Mouse (Mus musculus): Measurements from ENCODE around the gene Thnsl2. TPM values are rescaled to one million over a fixed set of nuclear protein-coding genes. Genes with fewer than 3 reads are reported as not detected.

Gene Thnsl2
- total RNA-seq (2021): 1 to 10 TPM; 3.1 to 5.5 TPM
- long read RNA-seq, partial matches to known transcripts: 0 of 4 reads
- long read RNA-seq, other reads (novel, unspliced or antisense): 1 of 4 reads

DNA sequence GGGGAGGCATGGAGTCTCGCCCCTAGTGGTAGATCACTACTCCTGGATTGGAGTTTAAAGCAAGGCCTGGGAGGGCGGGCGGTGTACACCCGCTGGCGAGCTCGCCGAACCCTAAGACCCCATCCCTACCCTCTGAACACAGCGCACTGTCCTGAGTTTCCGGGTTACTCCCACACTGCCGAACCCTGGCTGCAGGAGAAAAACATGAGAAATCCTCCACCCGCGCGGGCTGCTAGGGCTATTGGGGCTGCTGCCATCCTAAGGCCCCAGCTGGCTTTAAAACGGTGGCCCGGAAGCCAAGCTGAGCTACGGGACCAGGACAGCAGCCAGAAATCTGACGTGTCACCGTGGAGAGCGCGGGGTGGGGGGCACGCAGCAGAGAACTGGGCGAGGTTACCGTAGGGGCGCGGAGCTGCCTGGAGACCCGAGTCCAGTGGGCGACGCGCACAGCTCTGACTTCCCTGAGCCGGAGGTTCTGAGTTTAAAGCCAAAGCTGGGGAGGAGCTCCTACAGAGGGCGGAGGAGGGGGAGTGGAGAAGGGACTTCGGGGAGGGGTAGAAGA is at the start of gene Thnsl2:
Thnsl2 (minus strand) TSS at position 546 of the 562 bp plus-strand sequence.
- DNase-seq (ENCODE audit: low spot score in 2 of 2): peak; percentile 77 to 79

DNA sequence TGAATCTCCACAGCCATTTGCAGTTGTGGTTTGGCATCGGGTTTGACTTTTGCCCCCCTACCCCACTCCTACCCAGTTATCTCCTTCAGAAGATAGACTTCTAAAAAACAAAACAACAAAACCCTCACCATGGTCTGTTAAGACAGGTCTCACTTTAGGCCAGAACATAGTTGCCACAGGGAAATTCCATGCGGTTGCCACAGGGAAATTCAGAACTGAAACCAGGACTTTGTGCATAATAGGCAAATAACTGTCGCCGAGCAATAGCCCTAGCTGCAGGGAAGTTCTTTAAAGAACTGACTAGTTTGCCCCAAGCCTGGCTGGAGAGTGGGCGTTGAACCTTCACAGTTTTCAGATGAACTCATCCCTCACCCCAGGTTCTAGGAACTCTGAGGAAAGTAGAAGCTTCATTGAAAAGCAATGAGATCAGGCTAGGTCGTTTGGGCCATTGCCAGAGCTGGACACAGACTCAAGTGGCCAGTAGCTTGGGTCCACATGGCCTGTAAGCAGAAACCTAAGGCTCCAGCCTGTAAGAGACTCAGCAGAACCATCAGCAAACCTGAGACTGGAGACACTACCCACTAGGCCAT is 49.0 kb upstream of the Thnsl2 start:
- no peak for DNase-seq (ENCODE audit: low spot score in 2 of 2)

DNA sequence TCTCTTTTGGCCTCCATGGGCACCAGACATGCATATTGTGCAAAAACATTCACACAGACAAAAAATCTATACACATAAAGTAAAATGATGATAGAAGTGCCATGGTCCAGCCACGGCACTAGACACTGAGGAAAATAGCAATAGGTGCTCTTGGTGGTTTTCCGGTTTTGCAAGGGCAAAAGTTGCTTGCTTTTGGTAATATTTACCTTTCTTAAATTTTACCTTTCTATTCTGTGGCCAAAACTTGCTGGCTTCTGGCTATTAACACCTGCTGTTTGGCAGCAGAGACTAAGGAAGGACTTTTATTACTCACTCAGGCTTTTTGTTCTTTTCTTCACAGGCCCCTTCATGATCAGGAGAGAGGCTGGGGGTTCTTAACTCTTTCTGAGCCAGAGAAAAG is 46.3 kb upstream of the Thnsl2 start:
- DNase-seq (ENCODE audit: low spot score in 2 of 2): no peak

DNA sequence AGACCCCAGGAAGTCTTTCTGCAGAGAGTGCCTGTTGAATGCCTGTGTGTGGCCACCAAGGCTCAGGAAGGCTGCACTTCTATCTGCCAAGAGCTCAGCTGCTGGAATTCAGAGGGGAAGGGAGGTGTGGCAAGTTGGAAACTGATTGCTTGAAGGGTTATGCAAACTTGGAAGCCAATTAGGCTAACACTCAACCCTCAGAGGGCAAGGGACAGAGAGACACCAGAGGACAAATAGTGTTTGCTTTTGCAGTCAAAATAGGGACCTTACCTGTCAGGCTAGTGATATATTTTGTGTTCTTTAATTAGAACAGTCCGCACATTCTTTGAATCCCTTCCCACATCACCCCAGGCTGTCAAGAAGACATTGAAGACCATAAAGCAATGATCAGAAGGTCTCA is 45.3 kb upstream of the Thnsl2 start:
- no peak for DNase-seq (ENCODE audit: low spot score in 2 of 2)

DNA sequence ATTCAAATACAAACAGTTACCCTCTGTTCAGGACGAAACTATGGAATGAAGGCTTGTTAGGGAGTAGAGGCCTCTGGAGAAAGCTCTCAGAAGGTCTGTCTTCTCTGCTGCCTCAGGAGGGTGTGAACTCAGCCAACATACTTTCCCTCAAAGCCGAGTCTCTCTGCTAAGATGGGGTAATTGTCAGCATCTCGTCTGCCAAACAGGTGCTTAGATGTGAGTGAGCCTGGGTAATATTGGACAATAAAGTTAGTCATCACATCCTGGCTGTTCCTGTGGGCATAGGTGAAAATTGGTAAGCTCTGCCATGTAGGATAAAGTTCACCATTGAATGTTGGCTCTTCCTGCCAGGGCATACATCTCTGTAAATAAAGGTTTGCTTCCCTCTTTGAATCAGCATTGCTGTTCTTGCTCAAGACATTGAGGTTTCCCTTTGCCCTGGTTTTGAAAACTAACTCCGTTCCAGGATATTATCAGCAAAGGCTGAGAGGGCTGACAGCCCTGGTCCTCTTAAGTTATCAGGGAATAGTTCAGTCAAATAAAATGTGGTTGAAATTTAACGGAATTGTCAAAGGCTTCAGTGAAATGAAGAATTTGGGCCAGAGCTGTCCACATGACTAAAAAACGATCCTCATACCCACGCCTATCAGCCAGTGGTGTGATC is 40.8 kb upstream of the Thnsl2 start:
- DNase-seq (ENCODE audit: low spot score in 2 of 2): no peak

DNA sequence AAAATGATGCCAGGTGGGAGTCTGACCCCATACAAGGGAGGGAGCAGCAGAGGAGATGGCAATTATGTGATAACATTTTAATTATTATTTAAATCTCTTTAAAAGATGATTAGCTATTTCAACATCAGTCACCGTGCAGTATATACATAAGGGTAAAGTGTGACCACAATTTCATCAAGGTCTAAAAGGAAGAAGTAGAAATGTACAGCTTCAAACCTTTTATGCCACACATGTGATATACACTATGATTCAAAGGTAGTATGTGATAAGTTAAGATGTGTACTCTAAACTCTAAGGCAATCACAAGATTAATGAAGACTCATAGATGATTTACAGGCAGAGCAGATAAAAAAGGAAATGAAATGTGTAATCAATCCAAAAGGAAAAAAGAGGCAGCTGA is 36.4 kb upstream of the Thnsl2 start:
- no peak for DNase-seq (ENCODE audit: low spot score in 2 of 2)

DNA sequence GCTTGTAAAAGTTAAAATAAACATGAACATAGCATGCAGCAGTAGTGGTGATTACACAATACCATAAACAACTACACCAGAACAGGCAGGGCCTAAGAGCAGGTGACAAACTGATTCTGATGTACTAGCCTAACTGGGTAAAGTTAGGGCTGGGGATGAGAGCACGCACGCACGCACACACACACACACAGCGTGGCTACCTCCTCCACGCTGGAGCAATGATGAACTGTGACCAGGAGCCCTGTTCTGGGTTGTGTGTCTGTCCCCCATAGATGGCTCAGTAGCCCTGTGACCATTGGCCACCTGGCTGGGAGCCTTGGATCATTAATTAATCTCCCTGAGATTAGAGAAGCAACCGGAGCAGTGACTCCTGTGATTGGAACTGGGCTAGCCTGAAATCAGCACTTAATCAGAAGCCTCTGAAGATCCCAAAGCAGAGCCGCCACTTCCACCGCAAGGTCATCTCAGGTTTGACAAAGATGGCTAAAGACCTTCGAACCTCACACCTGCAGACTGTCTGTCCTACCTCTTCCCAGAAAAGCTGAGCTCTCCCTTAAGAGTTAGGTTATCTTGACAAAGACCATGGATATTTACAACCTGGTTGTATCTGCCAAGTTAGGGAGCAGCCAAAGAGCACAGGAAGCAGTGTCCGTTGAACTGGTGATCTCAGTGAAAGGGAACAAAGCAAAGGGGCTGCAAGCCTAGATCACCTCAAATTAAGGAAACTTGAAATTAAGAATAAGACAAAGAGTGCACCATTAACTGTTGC is 28.8 kb upstream of the Thnsl2 start:
- DNase-seq (ENCODE audit: low spot score in 2 of 2): no peak

DNA sequence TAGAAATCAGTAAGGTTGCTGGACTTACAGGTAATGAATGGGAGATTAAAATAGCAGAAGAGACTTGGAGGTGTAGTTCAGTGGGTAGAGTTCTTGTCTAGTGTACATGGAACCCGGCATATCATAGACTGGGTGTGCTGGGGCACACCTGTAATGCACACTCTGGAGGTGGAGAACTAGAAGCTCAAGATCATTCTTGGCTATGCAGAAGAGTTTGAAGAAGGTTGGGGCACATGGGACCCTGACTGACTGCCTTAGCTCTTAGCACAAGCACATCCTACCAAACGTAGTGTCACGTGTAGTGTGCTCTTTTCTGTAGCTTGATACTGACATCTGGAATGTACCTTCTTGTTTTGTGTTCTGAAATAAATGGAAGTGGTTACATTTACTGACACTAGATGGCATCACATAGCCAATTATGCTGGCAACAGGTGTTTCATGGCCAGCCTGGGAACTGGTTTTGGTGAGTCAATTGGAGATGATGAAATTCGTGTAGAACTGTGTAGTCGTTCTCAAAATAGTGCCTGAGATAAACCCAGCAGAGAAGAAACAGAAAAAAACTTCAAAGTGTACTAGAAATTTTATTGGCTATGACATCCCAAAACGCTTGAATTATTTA is 22.4 kb upstream of the Thnsl2 start:
- no peak for DNase-seq (ENCODE audit: low spot score in 2 of 2)

DNA sequence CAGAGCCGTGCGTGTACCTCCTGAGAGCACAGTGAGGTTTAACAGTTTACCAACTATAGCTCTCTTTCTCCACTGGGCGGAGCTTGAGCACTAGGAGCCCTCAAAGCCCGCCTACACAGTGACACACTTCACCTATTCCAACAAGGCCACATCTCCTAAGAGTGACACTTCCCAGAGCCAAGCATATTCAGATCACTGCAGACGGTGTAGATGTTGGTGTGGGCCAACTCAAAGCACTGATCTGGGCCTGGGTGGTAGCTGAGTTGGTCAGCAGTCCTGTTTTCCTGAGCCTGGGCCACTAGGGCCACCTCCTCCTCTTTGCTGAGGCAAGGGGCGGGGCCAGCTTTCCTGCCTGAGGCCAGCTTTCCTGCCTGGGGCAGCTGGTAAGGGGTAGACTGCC is 20.2 kb upstream of the Thnsl2 start:
- no peak for DNase-seq (ENCODE audit: low spot score in 2 of 2)

DNA sequence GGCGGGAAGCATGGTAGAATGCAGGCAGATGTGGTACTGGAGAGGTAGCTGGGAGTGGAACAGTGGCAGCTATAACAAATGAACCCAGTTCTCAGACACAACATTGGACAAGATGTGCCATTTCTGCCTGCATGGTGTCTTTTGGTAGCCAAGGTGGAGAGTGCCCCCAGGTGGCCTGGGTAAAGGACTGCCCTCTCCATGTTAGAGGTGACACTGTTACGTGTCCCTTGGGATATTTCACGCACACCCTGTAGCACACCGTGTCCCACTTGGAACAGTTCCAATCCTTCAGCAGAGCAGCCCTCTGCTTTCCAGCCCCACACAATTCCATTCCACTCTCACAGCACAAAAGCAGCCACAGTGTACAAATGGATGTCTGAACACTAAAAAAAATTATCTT is 18.0 kb upstream of the Thnsl2 start:
- no peak for DNase-seq (ENCODE audit: low spot score in 2 of 2)

DNA sequence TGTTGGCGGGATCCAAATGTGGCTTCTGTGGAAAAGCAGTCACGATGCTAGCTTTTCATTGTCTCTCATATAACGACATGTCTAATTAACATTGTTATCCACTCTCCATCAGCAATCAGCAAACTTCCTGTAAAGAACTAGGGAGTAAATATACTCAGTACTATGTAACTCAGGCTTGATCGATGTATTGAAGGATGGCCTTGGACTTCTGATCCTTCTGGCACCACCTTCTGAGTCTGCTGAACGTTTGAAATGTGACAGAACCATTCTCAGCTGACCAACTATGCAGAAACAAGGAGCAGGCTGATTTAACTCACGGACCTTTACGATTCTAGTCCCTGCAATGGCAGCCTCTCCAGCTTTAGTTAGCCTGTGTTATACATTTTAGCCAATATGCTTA is 17.1 kb upstream of the Thnsl2 start:
- DNase-seq (ENCODE audit: low spot score in 2 of 2): no peak

DNA sequence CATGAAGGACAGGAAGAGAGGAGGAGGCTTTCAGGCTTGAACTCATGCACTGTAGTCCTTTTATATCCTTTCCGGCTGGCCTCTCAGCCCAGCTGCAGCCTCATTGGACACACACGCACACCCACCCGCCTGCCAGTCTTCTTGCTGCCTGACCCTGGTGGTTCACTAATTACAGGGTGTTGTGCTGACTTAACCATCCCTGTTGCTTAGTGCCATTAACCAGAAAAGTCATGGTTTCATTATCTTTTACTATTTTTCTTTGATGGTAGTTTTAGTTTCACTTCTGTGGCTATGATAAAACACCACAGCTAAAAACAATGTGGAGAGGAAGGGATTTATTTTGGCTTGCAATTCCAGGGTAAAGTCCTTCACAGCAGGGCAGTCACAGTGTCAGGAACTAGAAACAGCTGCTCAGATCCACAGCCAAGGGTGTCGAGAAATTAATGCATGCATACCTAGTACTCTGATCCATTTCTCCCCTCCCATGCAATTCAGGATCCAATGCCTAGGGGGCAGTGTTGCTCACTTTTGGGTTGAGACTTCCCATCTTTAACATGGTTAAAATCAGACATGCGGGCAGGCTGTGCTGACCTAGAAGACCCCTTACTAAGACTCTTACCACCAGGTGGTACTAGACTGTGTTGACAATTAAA is 12.6 kb upstream of the Thnsl2 start:
- DNase-seq (ENCODE audit: low spot score in 2 of 2): no peak

DNA sequence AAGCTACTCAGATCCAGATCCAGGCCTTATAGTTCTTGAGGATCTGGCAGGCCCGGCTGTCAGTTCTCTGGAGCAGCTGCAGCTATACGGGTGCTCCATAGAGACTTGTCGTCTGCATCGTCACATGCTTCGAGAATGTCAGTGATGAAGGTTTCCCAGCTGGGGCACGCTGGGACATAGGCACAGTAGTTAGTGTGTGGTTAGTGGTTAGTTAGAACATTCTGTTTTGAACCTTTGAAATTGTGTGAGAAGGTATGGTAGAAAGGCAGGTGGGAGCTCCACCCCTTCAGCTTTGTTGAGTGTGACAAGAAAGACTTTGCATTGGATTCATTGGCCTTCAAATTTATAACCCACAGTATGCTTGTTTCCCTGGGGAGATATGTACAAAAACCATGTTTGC is 10.6 kb upstream of the Thnsl2 start:
- no peak for DNase-seq (ENCODE audit: low spot score in 2 of 2)

DNA sequence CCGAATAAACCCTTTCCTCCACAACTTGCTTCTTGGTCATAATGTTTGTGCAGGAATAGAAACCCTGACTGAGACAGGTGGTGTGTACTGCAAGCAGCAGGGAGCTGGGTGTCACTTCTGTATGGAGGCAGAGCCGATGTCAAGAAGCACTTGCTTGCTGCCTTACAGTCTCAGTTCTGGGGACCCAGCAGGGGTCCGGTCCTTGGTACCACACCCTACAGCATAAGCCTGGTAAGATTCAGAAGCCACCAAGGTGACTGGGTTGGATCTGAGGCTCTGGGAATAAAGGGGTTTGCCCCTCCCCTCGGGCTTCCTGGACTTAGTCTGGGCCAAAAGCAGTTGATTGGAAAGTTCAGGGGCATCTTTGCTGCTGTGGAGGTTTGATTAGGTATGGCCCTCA is 9.2 kb upstream of the Thnsl2 start:
- DNase-seq (ENCODE audit: low spot score in 2 of 2): no peak

DNA sequence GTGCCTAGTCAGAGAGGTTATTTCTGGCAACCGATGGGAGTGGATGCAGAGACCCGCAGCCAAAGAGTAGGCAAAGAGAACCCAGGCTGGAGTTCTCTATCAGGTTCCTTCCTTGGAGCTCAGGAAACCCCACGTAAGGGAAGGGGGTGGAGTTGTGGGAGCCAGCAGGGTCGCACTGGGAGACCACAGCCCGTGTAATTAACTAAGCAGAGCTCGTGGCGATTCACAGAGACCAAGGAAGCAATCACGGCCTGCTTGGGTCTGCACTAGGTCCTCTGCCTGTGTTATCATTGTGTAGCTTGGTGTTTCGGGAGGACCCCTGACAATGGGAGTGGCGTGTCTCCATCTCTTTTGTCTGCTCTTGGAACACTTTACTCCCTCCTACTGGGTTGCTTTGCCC is 6.9 kb upstream of the Thnsl2 start:
- no peak for DNase-seq (ENCODE audit: low spot score in 2 of 2)

DNA sequence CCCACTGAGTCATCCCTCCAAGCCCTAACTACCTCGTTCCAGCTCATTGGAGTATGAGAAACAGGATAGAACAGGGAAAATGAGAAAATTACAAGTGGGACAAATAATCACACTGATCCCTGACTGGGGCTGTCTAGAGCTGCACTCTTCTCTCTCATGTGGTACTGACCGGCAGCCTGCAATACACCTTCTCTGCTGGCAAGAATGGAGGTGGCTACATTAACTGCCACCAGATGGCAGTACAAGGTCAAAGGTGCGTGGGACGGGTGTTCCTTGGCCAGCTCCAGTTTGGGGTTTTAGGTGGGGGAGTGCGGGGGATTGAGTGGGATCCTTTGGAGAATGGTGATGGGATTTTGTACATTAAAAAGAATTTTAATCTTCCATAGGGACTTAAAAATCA is 5.3 kb upstream of the Thnsl2 start:
- peak in 1 of 2 experiments; percentile 40 for DNase-seq (ENCODE audit: low spot score in 2 of 2)

DNA sequence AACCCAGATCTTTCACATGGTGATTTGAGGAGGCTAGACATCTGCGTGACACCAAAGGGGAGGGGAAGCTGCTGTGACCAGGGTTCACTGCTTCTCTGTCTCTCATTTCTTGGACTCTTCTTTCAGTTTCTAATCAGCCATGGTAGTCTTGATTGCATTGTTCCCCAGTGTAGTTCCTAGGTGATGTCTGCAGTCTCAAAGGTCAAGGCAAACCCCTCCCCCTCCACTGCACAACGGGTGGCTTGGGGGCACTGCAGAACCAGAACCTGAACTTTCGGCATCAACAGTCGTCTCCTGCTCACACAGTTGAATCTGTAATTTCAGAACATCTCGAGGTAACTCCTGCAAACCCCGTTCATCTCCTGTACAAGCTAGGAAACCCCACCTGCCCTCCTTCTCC is 4.1 kb upstream of the Thnsl2 start:
- DNase-seq (ENCODE audit: low spot score in 2 of 2): no peak

DNA sequence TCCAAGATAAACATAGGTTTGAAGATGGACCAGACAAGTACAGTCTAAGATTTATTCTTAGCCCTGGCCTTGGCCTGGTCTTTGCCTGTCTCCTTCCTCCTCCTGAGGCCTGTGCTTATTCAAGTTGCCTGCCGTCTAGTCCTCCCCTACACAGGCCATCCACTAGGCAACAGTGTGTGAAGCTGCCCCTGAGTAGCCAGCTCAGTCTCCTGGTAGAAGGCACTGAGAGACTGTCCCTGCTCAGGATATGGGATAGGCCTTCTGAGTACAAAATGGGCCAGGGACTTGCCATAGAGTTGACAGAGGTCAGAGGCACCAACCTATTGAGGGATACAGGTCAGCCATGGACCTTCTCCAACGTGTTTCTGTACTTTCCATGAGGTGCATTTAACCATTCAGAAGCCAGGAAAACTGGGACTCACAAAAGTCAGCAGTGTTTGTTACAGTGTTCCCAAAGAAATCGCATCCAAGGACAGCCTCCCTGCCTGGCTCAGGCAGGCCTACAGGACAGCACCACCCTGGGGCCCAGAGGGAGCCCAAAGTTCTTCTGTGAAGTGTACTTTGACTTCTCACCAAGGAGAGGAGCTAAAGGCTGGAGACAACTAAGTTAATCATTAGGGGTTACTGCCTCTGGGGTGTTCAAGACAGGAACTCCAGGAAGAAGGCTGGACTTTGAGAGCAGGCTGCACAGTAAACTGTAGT is 1.2 kb upstream of the Thnsl2 start:
- no peak for DNase-seq (ENCODE audit: low spot score in 2 of 2)

DNA sequence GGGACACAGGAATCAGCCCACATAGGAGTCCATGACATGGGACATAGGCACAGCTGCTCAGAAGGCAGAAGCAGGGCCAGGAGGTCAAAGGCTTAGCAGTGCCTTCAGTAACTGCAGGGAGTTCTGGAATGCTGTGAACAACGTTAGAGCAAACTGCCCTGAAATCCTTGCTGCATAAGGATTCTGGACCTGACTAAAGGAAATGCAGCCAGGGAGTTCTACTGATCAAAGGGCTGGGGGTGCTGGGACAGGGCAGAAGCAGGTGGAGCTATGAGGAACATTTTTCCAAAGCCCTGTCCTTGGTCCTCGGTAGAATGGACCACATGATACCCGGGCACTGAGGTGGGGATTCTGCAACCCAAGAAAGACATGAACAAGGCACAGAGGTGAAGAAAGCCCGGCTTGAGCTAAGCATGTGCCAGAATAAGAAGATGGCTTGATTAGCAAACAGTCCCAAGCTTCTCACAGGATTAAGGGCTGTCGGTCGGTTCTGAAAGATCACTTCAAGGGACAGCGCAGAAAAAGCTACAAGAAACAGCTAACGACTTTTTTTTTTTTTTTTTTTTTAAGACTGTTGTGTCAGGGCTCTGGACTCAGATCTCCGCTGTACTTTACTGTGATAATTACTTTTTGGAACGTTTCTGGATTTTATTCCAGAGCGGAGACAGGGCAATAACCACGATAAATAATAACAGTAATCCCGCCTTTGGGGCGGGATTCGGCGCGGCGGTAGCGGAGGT is 915 bp downstream of the Thnsl2 start:
- DNase-seq (ENCODE audit: low spot score in 2 of 2): no peak

DNA sequence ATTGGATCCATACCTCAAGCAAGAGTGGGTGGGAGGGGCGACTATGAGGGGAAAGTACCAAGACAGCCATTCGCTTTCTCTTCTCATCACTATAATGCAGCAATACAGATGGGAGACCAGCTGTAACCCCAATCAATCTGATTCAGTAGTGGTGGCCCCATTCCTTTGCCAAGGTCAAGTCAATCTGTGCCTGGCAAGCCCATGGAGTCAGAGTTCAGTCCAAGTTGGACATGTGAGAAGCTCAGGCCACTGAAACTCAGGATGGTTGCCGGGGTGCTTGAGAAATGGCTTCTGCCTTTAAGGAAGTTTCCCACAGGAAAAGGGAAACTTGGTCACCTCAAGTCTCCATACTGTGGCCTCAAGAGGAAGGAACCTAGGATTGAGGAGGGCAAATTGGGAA is 9.2 kb downstream of the Thnsl2 start:
- DNase-seq (ENCODE audit: low spot score in 2 of 2): no peak
